ENCODE assay signal across 8 mouse cellular contexts in the genomic region with DNA sequence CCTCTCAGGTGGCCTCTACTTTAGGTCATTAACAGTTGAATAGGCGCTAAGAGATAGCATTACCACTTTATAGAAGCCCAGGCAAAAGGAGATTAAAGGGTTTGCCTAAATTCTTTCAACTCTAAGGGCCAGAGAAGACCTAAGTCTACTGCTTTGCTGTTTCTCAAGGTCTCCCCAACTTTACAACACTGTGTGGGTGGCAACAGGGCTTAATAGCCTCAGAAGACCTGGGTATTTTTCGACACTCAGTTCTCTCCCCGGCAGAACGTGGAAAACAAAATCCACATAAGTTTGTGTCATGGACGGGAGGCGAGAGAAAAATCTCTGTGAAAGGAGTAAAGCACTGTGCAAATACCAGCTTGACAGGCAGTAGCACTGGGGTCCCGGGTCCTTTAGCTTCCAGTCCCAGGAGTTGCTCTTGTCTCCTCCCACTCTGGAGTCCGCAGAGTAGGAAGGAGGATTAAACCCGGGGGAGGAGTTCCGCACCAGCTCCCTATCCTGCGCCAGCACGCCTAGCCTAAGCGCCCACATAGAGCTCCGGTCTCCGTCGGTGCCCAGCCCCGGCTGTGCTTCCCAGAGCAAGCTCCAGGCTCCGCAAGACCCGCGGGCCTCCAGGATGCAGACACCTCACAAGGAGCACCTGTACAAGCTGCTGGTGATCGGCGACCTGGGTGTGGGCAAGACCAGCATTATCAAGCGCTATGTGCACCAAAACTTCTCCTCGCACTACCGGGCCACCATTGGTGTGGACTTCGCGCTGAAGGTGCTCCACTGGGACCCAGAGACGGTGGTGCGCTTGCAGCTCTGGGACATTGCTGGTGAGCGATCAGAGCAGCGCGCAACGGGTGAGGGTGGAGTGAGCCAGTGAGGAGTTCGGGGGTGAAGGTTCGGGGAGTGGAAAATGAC. TPM values are rescaled to one million over a fixed set of nuclear protein-coding genes. Genes with fewer than 3 reads are reported as not detected.
DNase-seq lines count a peak whose midpoint lies in the region; ATAC-seq lines count a peak whose summit lies in the region.

A gene (plus strand): TSS at position 488 of the 906 bp plus-strand sequence.

- H3K9me3 ChIP-seq in forebrain, embryonic 15.5 days = no peaks in the 10 kb centered on the region
- H3K9me3 ChIP-seq in lung, embryonic 15.5 days = no peaks in the 10 kb centered on the region

- peaks cover 11% of the 10 kb centered on the region; the same call in 1 of the 2 replicates for H3K4me1 ChIP-seq in forebrain, embryonic 15.5 days
- H3K4me1 ChIP-seq in lung, embryonic 15.5 days = no peaks in the 10 kb centered on the region

- no peak within 1 kb of the TSS for H3K27ac ChIP-seq in forebrain, embryonic 15.5 days (replicated peaks)
- peak within 1 kb of the TSS; percentile 82 for H3K27ac ChIP-seq in lung, embryonic 15.5 days

- H3K9ac ChIP-seq in forebrain, embryonic 15.5 days (replicated peaks) = peak within 1 kb of the TSS; percentile 43
- peak within 1 kb of the TSS; percentile 48 for H3K9ac ChIP-seq in lung, embryonic 15.5 days

- WGBS in forebrain, embryonic 15.5 days = 1% methylated on average over 35 of the region's 35 CpGs
- WGBS in lung, embryonic 15.5 days = under 1% methylated on average over 35 of the region's 35 CpGs

- ATAC-seq in forebrain, embryonic 15.5 days (replicated peaks) = peak; percentile 98
- ATAC-seq in hematopoietic stem cell, adult 5-6 weeks (replicated peaks in 1 of 2; ENCODE audit: insufficient read depth in 1 of 2, low FRiP score in 2 of 2, low TSS enrichment in 1 of 2, low read depth in 1 of 2, poor library complexity in 2 of 2, severe bottlenecking in 2 of 2) = peak; percentile 87 to 92
- ATAC-seq in lung, embryonic 15.5 days (ENCODE audit: borderline replicate concordance, extremely low read depth, low FRiP score, low TSS enrichment) = peak; percentile 98

- H3K36me3 ChIP-seq in forebrain, embryonic 15.5 days = no peaks in the 10 kb centered on the region
- H3K36me3 ChIP-seq in lung, embryonic 15.5 days = no peaks in the 10 kb centered on the region

- peak; percentile 90 for DNase-seq in 416B (ENCODE audit: low read depth)
- DNase-seq in adrenal gland, postnatal 4 days (ENCODE audit: low spot score in 2 of 2) = peak; percentile 7 to 8
- DNase-seq in layer of hippocampus, adult 9-10 months (ENCODE audit: low spot score) = peak; percentile 7
- peak; percentile 32 for DNase-seq in ovary, adult 18-20 months (ENCODE audit: low spot score)
- DNase-seq in thymus, postnatal 25 days = peak; percentile 3

- H3K4me2 ChIP-seq in forebrain, embryonic 15.5 days (replicated peaks) = peak within 1 kb of the TSS; percentile 97
- peak within 1 kb of the TSS; percentile 85 for H3K4me2 ChIP-seq in lung, embryonic 15.5 days

- H3K4me3 ChIP-seq in forebrain, embryonic 15.5 days = peak within 1 kb of the TSS; percentile 51
- peak within 1 kb of the TSS; percentile 51 for H3K4me3 ChIP-seq in lung, embryonic 15.5 days

- H3K27me3 ChIP-seq in forebrain, embryonic 15.5 days = no peaks in the 10 kb centered on the region
- H3K27me3 ChIP-seq in lung, embryonic 15.5 days = no peaks in the 10 kb centered on the region

RNA-seq across cellular contexts. Expression of the gene that starts here (rescaled TPM):
- total RNA-seq in adrenal gland, postnatal 4 days (2021) = 1 to 10 TPM; 1.4 to 1.8 TPM
- 0.34 and 0.98 TPM in 2 replicates for polyA plus RNA-seq in forebrain, embryonic 15.5 days (2015; fragmentation: Nextera tagmentation; extraction: Ambion mirVana)
- 94.6 and 135 TPM in 2 replicates for total RNA-seq in hematopoietic stem cell, adult 5-6 weeks (2017)
- 24.1 and 28.1 TPM in 2 replicates for polyA plus RNA-seq in lung, embryonic 15.5 days (2015; fragmentation: Nextera tagmentation; extraction: Ambion mirVana)

Comparison
In these comparisons a context has a peak if more than half of its experiments do, and no peak if none do; other contexts are left out.
1. RNA of the gene that starts here (total RNA-seq): 94.6 to 135 TPM in hematopoietic stem cell, adult 5-6 weeks; 1.4 to 1.8 TPM in adrenal gland, postnatal 4 days; every median in the first group is over 10 times any median in the second.
2. RNA of the gene that starts here (polyA plus RNA-seq): 24.1 to 28.1 TPM in lung, embryonic 15.5 days; 0.34 to 0.98 TPM in forebrain, embryonic 15.5 days; every median in the first group is over 10 times any median in the second.
3. Peak in ATAC-seq, H3K4me3 ChIP-seq, H3K9ac ChIP-seq and H3K4me2 ChIP-seq in forebrain, embryonic 15.5 days; RNA of the gene not detected or under 1 TPM.
4. DNase-seq: peak in every context shown above with its lines; median percentile 90 in 416B; 32 in ovary, adult 18-20 months; 8 in adrenal gland, postnatal 4 days; 7 in layer of hippocampus, adult 9-10 months; 3 in thymus, postnatal 25 days.
5. Peak in every context shown above with its lines, with median percentiles within 50 percentile points of each other: ATAC-seq.